Mouse (Mus musculus) erythroblast, adult 5-6 weeks (primary cell): ENCODE measurements at regions not wholly inside any gene's neighbourhood (a gene's known extent, or its start where the extent isn't known, plus 50 kb on each side); places are given as distances from the start of the nearest gene placed in this dataset.

Source experiments
- ATAC-seq: replicated peaks from 2 replicates; pipeline ENCODE4 v1.8.0; 2016; ENCODE audit warnings: moderate number of reproducible peaks, mild to moderate bottlenecking, moderate TSS enrichment, inconsistent platforms; ENCODE audit not compliant: poor library complexity, low FRiP score, severe bottlenecking

GRCm38 (mm10) chr13:99847531-99847930 is 53.4 kb downstream of the Cartpt start:
- ATAC-seq = no peak

- no peak for ATAC-seq
These were observed 58.3 kb downstream of the Cartpt start for GRCm38 (mm10) chr13:99842626-99843025.

GRCm38 (mm10) chr13:99839446-99839845 is 61.4 kb downstream of the Cartpt start:
- ATAC-seq = no peak

- no peak for ATAC-seq
These were observed 63.0 kb downstream of the Cartpt start for GRCm38 (mm10) chr13:99837772-99838425.

- ATAC-seq = no peak
These were observed 63.7 kb downstream of the Cartpt start for GRCm38 (mm10) chr13:99837180-99837579.

- no peak for ATAC-seq
These were observed 64.3 kb downstream of the Cartpt start for GRCm38 (mm10) chr13:99836586-99836985.

GRCm38 (mm10) chr13:99835518-99835917 is 65.4 kb downstream of the Cartpt start:
- ATAC-seq = no peak

GRCm38 (mm10) chr13:99830080-99830724 is 70.7 kb downstream of the Cartpt start:
- ATAC-seq = no peak

- ATAC-seq = no peak
These were observed 73.3 kb downstream of the Cartpt start for GRCm38 (mm10) chr13:99827573-99827972.

GRCm38 (mm10) chr13:99824625-99825024 is 76.3 kb downstream of the Cartpt start:
- ATAC-seq = no peak

- no peak for ATAC-seq
These were observed 84.2 kb downstream of the Cartpt start for GRCm38 (mm10) chr13:99816666-99817065.

- ATAC-seq = no peak
These were observed 85.1 kb downstream of the Cartpt start for GRCm38 (mm10) chr13:99815786-99816185.

GRCm38 (mm10) chr13:99814801-99815200 is 86.1 kb downstream of the Cartpt start:
- no peak for ATAC-seq

- ATAC-seq = no peak
These were observed 86.8 kb downstream of the Cartpt start for GRCm38 (mm10) chr13:99814033-99814556.

- ATAC-seq = no peak
These were observed 106.4 kb downstream of the Cartpt start for GRCm38 (mm10) chr13:99794448-99794847.

- ATAC-seq = no peak
These were observed 107.0 kb downstream of the Cartpt start for GRCm38 (mm10) chr13:99793786-99794435.

- ATAC-seq = no peak
These were observed 107.9 kb downstream of the Cartpt start for GRCm38 (mm10) chr13:99793001-99793400.

GRCm38 (mm10) chr13:99790951-99791350 is 109.9 kb downstream of the Cartpt start:
- no peak for ATAC-seq

- no peak for ATAC-seq
These were observed 113.1 kb downstream of the Cartpt start for GRCm38 (mm10) chr13:99787760-99788159.

GRCm38 (mm10) chr13:99785427-99785826 is 115.5 kb downstream of the Cartpt start:
- ATAC-seq = no peak

- ATAC-seq = no peak
These were observed 116.6 kb downstream of the Cartpt start for GRCm38 (mm10) chr13:99784314-99784713.
